Mouse (Mus musculus) megakaryocyte, adult 5-6 weeks (primary cell): ENCODE measurements at regions not wholly inside any gene's neighbourhood (a gene's known extent, or its start where the extent isn't known, plus 50 kb on each side); places are given as distances from the start of the nearest gene placed in this dataset.

Experiments used
- ATAC-seq: 2 replicates; pipeline ENCODE4 v1.8.0; 2016; ENCODE audit warnings: mild to moderate bottlenecking, inconsistent platforms; ENCODE audit not compliant: poor library complexity, severe bottlenecking

DNA sequence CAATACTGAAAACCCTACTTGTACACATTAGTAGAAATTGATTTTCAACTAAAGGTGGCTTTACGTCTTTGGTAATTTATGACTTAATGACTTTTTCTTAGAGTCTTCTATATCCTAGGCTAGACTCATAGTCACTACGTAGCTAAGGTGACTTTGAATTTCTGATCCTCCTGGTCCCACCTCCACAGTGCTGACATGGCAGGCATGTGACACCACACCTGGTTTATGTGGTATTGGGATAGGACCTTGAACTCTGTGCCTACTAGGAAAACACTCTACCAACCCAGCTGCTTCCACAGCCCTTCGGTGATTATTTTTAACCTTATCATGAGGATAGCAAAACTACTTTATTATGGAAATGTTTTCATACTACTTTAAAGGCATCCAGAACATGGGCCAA, 51.5 kb upstream of the D7Ertd443e start:
- ATAC-seq, result no peak

DNA sequence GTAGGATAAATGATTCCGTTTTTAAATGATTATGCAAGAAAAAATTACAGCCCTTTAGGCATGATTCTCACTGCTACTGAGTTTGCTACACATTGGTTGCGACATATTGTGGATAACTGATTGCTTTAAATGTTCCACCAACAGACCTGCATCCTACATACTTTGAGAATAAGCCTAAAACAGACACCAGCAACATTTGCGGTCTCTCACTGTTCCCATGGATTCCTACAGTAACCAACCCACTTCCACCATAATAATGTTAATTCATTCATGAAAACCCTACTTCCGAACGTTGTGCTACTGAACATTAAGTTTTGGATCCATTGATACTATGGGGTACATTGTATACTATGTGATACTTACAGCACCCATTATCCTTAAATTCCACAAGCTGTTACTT, 53.8 kb upstream of the D7Ertd443e start:
- no peak for ATAC-seq

- no peak for ATAC-seq
Observed at GRCm38 (mm10) chr7:134445008-134445806, 59.7 kb upstream of the D7Ertd443e start.

- ATAC-seq, result no peak
Observed at GRCm38 (mm10) chr7:134447648-134448202, 62.3 kb upstream of the D7Ertd443e start.

- no peak for ATAC-seq
Observed at GRCm38 (mm10) chr7:134448831-134449230, 63.4 kb upstream of the D7Ertd443e start.

- ATAC-seq, result no peak
Observed at GRCm38 (mm10) chr7:134462677-134463076, 77.2 kb upstream of the D7Ertd443e start.

DNA sequence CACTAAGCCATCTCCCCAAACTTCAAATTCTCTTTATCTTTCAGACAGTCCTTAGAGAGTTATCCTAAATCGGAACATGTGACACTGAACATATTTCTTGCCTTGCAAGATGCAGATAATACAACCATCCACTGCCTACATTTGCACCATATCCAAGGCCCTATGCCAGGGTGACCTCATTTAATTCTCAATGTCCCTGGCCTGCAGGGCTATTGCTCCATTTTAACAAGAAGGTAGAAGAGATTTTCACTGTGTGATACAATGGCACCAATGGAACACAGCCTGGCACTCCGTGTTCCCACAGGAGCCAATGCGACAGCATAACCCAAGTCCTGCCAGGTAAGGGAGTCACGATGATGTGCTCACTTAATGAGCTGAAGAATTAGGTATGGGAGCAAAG, 77.9 kb upstream of the D7Ertd443e start:
- no peak for ATAC-seq

GRCm38 (mm10) chr7:134467216-134467615, 81.8 kb upstream of the D7Ertd443e start:
- no peak for ATAC-seq

DNA sequence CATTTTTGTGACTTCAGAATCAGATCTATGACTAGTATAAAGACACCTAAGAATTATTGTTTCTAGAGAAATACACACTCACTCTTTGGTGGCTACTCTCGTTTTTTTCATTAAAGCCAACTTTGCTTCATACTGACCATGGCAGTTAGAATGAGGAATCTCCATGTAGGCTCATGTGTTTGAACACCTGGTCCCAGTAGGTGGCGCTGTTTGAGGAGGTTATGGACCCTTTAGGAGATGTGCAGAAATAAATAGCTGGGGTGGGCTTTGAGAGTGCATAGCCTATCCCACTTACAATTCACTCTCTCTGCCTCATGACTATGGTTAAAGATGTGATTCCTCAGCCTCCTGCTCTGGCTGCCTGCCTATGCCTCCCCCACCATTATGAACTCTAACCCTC, 85.8 kb upstream of the D7Ertd443e start:
- ATAC-seq, result no peak; the same call in 1 of the 2 replicates

DNA sequence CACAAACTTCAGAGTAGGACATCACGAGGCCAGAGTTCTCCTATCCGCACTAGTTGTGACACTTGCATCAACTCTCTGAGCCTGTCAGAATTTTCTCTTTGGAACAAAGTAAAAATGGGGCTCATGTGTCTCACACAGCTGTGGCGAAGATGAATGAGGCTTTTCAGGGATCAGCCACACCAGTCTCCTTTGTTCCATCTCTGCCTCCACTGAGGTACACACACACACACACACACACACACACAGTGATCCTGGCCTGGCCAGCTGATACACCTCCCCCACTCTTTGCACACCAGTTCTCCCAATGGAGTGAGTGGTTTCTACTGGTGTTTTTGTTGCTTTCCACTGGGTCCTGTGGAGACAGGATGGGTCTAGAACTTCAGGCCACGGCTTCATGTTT, 105.9 kb upstream of the D7Ertd443e start:
- no peak for ATAC-seq

DNA sequence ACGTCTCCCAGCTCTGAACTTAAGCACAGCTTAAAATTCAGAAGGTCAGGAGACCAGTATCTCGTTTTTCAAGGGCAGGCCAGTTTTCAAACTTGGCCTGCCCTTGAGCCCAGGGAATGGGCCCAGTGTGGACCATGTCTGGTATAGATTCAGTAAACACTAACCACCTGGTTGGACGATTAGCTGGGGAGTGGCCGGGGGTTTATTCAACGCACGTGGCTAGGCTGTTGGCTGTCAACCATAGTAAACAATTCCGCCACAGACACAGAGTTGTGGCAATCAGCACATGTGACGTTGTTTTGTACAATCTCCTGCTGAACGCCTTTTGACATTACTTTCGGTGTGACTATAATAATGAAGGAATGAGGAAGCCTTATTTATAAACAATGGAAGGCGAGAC, 111.8 kb upstream of the D7Ertd443e start:
- ATAC-seq, result no peak

DNA sequence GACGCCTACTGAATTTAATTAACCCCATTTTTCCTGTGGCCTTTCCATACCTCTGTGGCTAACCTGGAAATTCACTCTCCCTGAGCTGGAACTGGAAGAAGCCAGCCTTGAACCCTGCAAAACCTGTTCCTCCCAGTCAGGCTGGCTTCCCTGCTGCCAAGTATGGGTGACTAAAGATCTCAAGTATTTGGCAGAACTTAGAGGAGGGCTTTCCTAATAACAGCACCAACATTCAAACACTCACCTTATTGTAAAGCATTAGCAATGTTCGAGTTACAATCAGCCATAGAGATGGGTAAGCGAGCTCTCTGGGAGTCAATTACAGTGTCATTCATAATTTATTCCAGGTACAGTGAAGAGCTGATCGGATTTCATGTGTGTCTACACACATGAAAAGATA, 112.4 kb upstream of the D7Ertd443e start:
- ATAC-seq, result no peak

- ATAC-seq, result no peak
Observed at GRCm38 (mm10) chr7:134498716-134499115, 113.3 kb upstream of the D7Ertd443e start.

DNA sequence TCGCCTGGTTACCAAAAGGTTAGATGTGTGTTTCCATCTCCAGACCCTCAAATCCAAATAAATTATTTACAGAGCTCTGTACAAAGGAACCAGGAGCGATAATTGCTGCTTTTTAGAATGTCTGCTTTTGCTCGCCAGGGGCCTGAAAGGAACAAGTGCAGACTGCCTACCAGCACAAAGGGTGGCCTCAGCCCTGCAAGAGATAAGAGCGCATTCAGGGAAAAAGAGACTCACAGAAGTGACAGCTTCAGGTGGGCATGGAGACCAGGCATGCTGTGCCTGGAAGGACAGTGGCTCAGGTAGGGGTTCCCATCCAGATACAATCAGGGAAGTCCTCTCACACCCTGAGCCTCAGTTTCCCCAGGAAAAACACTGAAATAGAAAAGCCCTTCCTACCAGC, 114.0 kb upstream of the D7Ertd443e start:
- no peak for ATAC-seq

DNA sequence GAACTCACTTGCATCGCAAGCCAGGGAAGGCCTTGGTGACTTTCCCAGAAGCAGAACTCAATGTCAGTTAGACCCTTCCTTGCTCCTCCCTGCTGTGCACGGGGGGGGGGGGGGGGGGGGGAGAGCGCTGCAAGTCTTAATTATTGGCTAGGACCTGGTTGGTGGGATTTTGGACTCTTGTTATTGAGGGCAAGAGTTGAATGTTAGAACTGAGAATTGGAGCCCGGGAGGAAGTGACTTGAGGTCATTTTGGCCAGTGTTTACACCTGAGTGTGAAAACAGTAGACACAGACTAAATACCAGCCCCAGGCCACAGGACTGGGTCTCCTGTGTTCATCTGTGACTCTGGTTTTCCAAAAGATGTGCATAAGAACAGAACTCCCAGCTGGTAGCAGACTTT, 114.7 kb upstream of the D7Ertd443e start:
- ATAC-seq, result no peak

DNA sequence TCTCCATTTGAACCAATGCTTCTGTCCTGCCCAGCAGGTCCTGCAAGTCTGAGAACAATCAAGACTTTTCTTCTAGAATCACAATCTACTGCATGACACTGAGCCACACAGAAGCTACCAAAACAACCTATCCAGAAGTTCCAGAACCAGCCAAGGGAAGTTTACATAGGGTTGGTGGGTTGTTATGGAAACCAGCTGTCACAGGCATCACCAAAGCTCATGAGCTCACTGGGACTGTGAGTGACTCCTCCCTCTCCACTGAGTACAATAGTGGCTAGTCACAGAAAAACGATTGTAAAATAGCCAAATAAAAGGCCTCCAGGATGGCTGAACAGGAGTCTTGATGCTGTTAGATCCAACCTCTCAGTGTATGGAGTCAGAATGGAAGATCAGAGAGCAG, 115.6 kb upstream of the D7Ertd443e start:
- no peak for ATAC-seq

- ATAC-seq, result no peak
Observed at GRCm38 (mm10) chr7:134510333-134510928, 125.0 kb upstream of the D7Ertd443e start.

- peak; percentile 30 for ATAC-seq
Observed at GRCm38 (mm10) chr7:134519372-134519975, 134.0 kb upstream of the D7Ertd443e start.

- no peak for ATAC-seq
Observed at GRCm38 (mm10) chr7:134523897-134524296, 138.4 kb upstream of the D7Ertd443e start.

DNA sequence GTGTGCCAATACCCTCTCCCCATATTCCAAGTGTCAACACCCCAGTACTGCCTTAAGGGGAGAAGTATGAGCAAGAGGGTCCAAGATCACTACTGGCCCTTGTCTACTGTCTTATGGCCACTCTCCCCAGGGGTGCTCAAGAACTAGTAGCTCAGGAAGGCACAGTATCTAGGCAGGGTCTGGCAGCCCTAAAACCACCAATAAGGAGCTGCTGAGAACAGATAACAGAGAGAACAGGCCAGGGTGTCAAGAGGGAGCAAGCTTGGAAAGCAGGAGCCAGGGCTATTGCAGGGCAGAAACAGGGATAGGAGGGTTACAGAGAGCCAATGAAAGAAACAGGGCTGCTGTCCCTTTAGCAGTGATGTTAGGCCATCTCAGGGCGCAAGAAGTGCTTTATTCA, 139.6 kb upstream of the D7Ertd443e start:
- ATAC-seq, result no peak

- no peak for ATAC-seq
Observed at GRCm38 (mm10) chr7:134525461-134525860, 140.0 kb upstream of the D7Ertd443e start.

DNA sequence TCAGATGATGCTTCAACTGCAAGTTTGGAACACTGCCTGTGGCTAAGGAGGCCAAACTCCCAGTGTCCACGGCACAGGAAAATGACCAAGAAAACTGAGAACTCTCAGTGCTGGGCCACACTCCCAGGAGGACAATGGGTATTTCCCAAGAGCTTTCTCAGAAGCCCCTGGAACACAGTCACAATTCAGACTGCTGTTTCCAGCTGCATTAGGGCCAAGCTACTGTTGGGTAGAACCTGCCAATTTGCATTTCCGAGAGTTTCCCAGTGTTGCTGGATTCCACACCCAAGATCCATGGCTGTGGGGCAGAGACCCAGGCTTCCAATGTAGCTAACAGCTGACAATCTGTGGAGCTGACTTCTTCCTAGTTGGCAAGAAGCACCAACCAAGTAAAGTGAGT, 141.9 kb upstream of the D7Ertd443e start:
- ATAC-seq, result no peak
